Mouse (Mus musculus) midbrain, embryonic 11.5 days (tissue): ENCODE results near the gene Gm28308. TPM values are rescaled to one million over a fixed set of nuclear protein-coding genes. Genes with fewer than 3 reads are reported as not detected.

Experiments
- ATAC-seq: fragments of 200-750 bp; cut with Nextera tagmentation; 2 replicates; pipeline ENCODE4 v1.8.0; 2017; ENCODE audit warnings: moderate TSS enrichment, moderate library complexity; ENCODE audit not compliant: low FRiP score
- DNase-seq: peaks from one replicate; pipeline ENCODE4 v3.0.0; 2015; ENCODE audit warnings: low spot score; ENCODE audit errors: missing footprints
- H3K27ac ChIP-seq: fragments of 300-500 bp; sonication (generic); 2 replicates; pipeline ENCODE4 v1.5.1; 2014; ENCODE audit warnings: low read depth, low read length
- H3K27me3 ChIP-seq: fragments of 300-500 bp; sonication (generic); 2 replicates; pipeline ENCODE4 v1.6.1; 2014; ENCODE audit warnings: mild to moderate bottlenecking, low read length, moderate library complexity, mixed read lengths; ENCODE audit not compliant: control insufficient read depth, insufficient read depth
- H3K36me3 ChIP-seq: fragments of 300-500 bp; sonication (generic); 2 replicates; pipeline ENCODE4 v1.6.1; 2014; ENCODE audit warnings: mild to moderate bottlenecking, low read length, moderate library complexity, mixed read lengths; ENCODE audit not compliant: control insufficient read depth, insufficient read depth
- H3K4me1 ChIP-seq: fragments of 300-500 bp; sonication (generic); 2 replicates; pipeline ENCODE4 v1.6.1; 2014; ENCODE audit warnings: low read length; ENCODE audit not compliant: control insufficient read depth, insufficient read depth
- H3K4me2 ChIP-seq: fragments of 300-500 bp; sonication (generic); 2 replicates; pipeline ENCODE4 v1.6.1; 2014; ENCODE audit warnings: mild to moderate bottlenecking, moderate library complexity
- H3K4me3 ChIP-seq: fragments of 300-500 bp; sonication (generic); 2 replicates; pipeline ENCODE4 v1.5.1; 2014; ENCODE audit warnings: low read depth, low read length
- H3K9ac ChIP-seq: fragments of 300-500 bp; sonication (generic); 2 replicates; pipeline ENCODE4 v1.6.1; 2014; ENCODE audit warnings: low read length
- H3K9me3 ChIP-seq: fragments of 300-500 bp; sonication (generic); 2 replicates; pipeline ENCODE4 v1.6.1; 2016; ENCODE audit warnings: low read length; ENCODE audit not compliant: control insufficient read depth
- WGBS: fragments of 180-500 bp; shearing (Covaris S2); extraction: QIAGEN DNeasy Blood & Tissue Kit; methylation state at CpG from one replicate; pipeline ENCODE4 v1.1.7; 2014; 5-methylcytosine and 5-hydroxymethylcytosine counted together
- polyA plus RNA-seq: library from polyadenylated mRNA; unstranded; fragments of >200 nt; fragmentation: Nextera tagmentation; extraction: Ambion mirVana; gene quantifications from 2 replicates; pipeline ENCODE4 v1.2.1, GENCODE M21; 2014

Gm28308 gene
- polyA plus RNA-seq, 1 experiment from 2014 or later = not detected

- under 1% methylated on average over 59 of the region's 59 CpGs for WGBS
- Histone ChIP-seq H3K9ac (no peak overlapping the region), H3K9me3 (no peaks in the 10 kb centered on the region), H3K4me1 (no peaks in the 10 kb centered on the region), H3K27me3 (peaks cover 96% of the 10 kb centered on the region), H3K4me3 (no peak overlapping the region), H3K4me2 (no peak overlapping the region), H3K27ac (no peak overlapping the region), H3K36me3 (no peaks in the 10 kb centered on the region)
- DNase-seq (peak; percentile 98), ATAC-seq (no peak)
These were observed 40.7 kb upstream of the Gm28308 start for GRCm38 (mm10) chr6:52253511-52254500.

GRCm38 (mm10) chr6:52252775-52253376 lies 39.7 kb upstream of the Gm28308 start:
- peak; percentile 95 for DNase-seq
- Histone ChIP-seq H3K4me3 (no peak overlapping the region), H3K4me1 (no peaks in the 10 kb centered on the region), H3K9ac (no peak overlapping the region), H3K9me3 (no peaks in the 10 kb centered on the region), H3K27ac (no peak overlapping the region), H3K36me3 (no peaks in the 10 kb centered on the region), H3K27me3 (peaks cover 96% of the 10 kb centered on the region), H3K4me2 (no peak overlapping the region)
- no peak for ATAC-seq
- WGBS = 2% methylated on average over 35 of the region's 35 CpGs

- Histone ChIP-seq H3K4me2 (no peak overlapping the region), H3K36me3 (no peaks in the 10 kb centered on the region), H3K9ac (no peak overlapping the region), H3K27me3 (peaks cover 98% of the 10 kb centered on the region), H3K4me1 (no peaks in the 10 kb centered on the region), H3K27ac (no peak overlapping the region), H3K4me3 (no peak overlapping the region), H3K9me3 (no peaks in the 10 kb centered on the region)
- WGBS = 2% methylated on average over 24 of the region's 24 CpGs
- peak; percentile 97 for DNase-seq
- ATAC-seq = no peak
These were observed 39.1 kb upstream of the Gm28308 start for GRCm38 (mm10) chr6:52252016-52252774.

- Histone ChIP-seq H3K4me3 (no peak overlapping the region), H3K9ac (no peak overlapping the region), H3K36me3 (no peaks in the 10 kb centered on the region), H3K4me2 (no peak overlapping the region), H3K27me3 (peaks cover 100% of the 10 kb centered on the region), H3K27ac (no peak overlapping the region), H3K9me3 (no peaks in the 10 kb centered on the region), H3K4me1 (no peaks in the 10 kb centered on the region)
- no peak for ATAC-seq
- 12% methylated on average over 7 of the region's 7 CpGs for WGBS
- peak; percentile 93 for DNase-seq
These were observed 38.2 kb upstream of the Gm28308 start for GRCm38 (mm10) chr6:52251177-52251879.

GRCm38 (mm10) chr6:52249826-52250225 lies 36.7 kb upstream of the Gm28308 start:
- ATAC-seq = no peak
- Histone ChIP-seq H3K27me3 (peaks cover 100% of the 10 kb centered on the region), H3K4me2 (no peak overlapping the region), H3K36me3 (no peaks in the 10 kb centered on the region), H3K4me3 (no peak overlapping the region), H3K9me3 (no peaks in the 10 kb centered on the region), H3K4me1 (no peaks in the 10 kb centered on the region), H3K9ac (no peak overlapping the region), H3K27ac (no peak overlapping the region)
- WGBS = 0% methylated on average over 4 of the region's 4 CpGs
- DNase-seq = no peak

- Histone ChIP-seq H3K27me3 (peaks cover 100% of the 10 kb centered on the region), H3K4me2 (no peak overlapping the region), H3K9ac (no peak overlapping the region), H3K4me1 (no peaks in the 10 kb centered on the region), H3K4me3 (no peak overlapping the region), H3K9me3 (no peaks in the 10 kb centered on the region), H3K36me3 (no peaks in the 10 kb centered on the region), H3K27ac (no peak overlapping the region)
- no peak for DNase-seq
- 1% methylated on average over 15 of the region's 16 CpGs for WGBS
- ATAC-seq = no peak
These were observed 36.2 kb upstream of the Gm28308 start for GRCm38 (mm10) chr6:52249415-52249738.

- Histone ChIP-seq H3K4me2 (no peak overlapping the region), H3K9ac (no peak overlapping the region), H3K27ac (no peak overlapping the region), H3K27me3 (peaks cover 99% of the 10 kb centered on the region), H3K36me3 (no peaks in the 10 kb centered on the region), H3K4me1 (no peaks in the 10 kb centered on the region), H3K4me3 (no peak overlapping the region), H3K9me3 (no peaks in the 10 kb centered on the region)
- ATAC-seq = no peak
- WGBS = 1% methylated on average over 27 of the region's 27 CpGs
- peak; percentile 94 for DNase-seq
These were observed 35.7 kb upstream of the Gm28308 start for GRCm38 (mm10) chr6:52248638-52249414.
